Mouse (Mus musculus) forebrain, embryonic 14.5 days (tissue): ENCODE measurements at regions not wholly inside any gene's neighbourhood (a gene's known extent, or its start where the extent isn't known, plus 50 kb on each side); places are given as distances from the start of the nearest gene placed in this dataset.

Source experiments
- ATAC-seq: fragments of 200-750 bp; cut with Nextera tagmentation; 2 replicates; pipeline ENCODE4 v1.8.0; 2017; ENCODE audit warnings: mild to moderate bottlenecking, moderate library complexity
- DNase-seq: peaks from one replicate; pipeline ENCODE4 v3.0.0-alpha.2; 2015; ENCODE audit warnings: low spot score
- H3K27ac ChIP-seq: fragments of 300-500 bp; sonication (generic); 2 replicates; pipeline ENCODE4 v1.5.1; 2014; ENCODE audit warnings: low read depth, mild to moderate bottlenecking, control low read depth, low read length, moderate library complexity
- H3K27me3 ChIP-seq: fragments of 300-500 bp; sonication (generic); replicated peaks from 2 replicates; pipeline ENCODE4 v1.6.1; 2014; ENCODE audit warnings: low read length, control low read depth, mixed read lengths; ENCODE audit not compliant: control insufficient read depth, insufficient read depth
- H3K36me3 ChIP-seq: fragments of 300-500 bp; sonication (generic); 2 replicates; pipeline ENCODE4 v1.6.1; 2014; ENCODE audit warnings: low read length, control low read depth; ENCODE audit not compliant: control insufficient read depth, insufficient read depth
- H3K4me1 ChIP-seq: fragments of 300-500 bp; sonication (generic); 2 replicates; pipeline ENCODE4 v1.6.1; 2014; ENCODE audit warnings: antibody characterized with exemption, low read length, control low read depth; ENCODE audit not compliant: control insufficient read depth, insufficient read depth
- H3K4me2 ChIP-seq: fragments of 300-500 bp; sonication (generic); 2 replicates; pipeline ENCODE4 v1.6.1; 2014; ENCODE audit warnings: mild to moderate bottlenecking, control low read depth, low read length
- H3K4me3 ChIP-seq: fragments of 300-500 bp; sonication (generic); 2 replicates; pipeline ENCODE4 v1.5.1; 2014; ENCODE audit warnings: low read depth, low read length, control low read depth
- H3K9ac ChIP-seq: fragments of 300-500 bp; sonication (generic); 2 replicates; pipeline ENCODE4 v1.6.1; 2014; ENCODE audit warnings: mild to moderate bottlenecking, low read length, control low read depth, moderate library complexity
- H3K9me3 ChIP-seq: fragments of 300-500 bp; sonication (generic); replicated peaks from 2 replicates; pipeline ENCODE4 v1.6.1; 2016; ENCODE audit warnings: low read length, control low read depth, mixed read lengths; ENCODE audit not compliant: control insufficient read depth
- WGBS: fragments of 180-500 bp; shearing (Covaris S2); extraction: QIAGEN DNeasy Blood & Tissue Kit; methylation state at CpG from one replicate; pipeline ENCODE4 v1.1.7; 2014; 5-methylcytosine and 5-hydroxymethylcytosine counted together

- Histone ChIP-seq H3K4me2 (no peak overlapping the region), H3K4me3 (no peak overlapping the region), H3K36me3 (no peaks in the 10 kb centered on the region), H3K9ac (no peak overlapping the region), H3K27me3 (no peaks in the 10 kb centered on the region), H3K27ac (no peak overlapping the region), H3K9me3 (no peaks in the 10 kb centered on the region), H3K4me1 (no peaks in the 10 kb centered on the region)
- DNase-seq (no peak), ATAC-seq (no peak)
- 83% methylated on average over 5 of the region's 5 CpGs for WGBS
Measured at GRCm38 (mm10) chr11:55926366-55926765, 114.4 kb downstream of the Nmur2 start.

- Histone ChIP-seq H3K4me2 (no peak overlapping the region), H3K27ac (no peak overlapping the region), H3K4me3 (no peak overlapping the region), H3K36me3 (no peaks in the 10 kb centered on the region), H3K4me1 (no peaks in the 10 kb centered on the region), H3K9me3 (no peaks in the 10 kb centered on the region), H3K27me3 (no peaks in the 10 kb centered on the region), H3K9ac (no peak overlapping the region)
- DNase-seq (peak; percentile 20), ATAC-seq (no peak)
- 58% methylated on average over 3 of the region's 3 CpGs for WGBS
Measured at GRCm38 (mm10) chr11:55919066-55919465, 121.7 kb downstream of the Nmur2 start.

GRCm38 (mm10) chr11:55918411-55918810 lies 122.4 kb downstream of the Nmur2 start:
- ATAC-seq (no peak), DNase-seq (no peak)
- no peaks in the 10 kb centered on the region for H3K27me3 ChIP-seq
- H3K4me1 ChIP-seq = no peaks in the 10 kb centered on the region
- H3K27ac ChIP-seq = no peak overlapping the region
- no peaks in the 10 kb centered on the region for H3K36me3 ChIP-seq
- H3K4me2 ChIP-seq = no peak overlapping the region
- H3K4me3 ChIP-seq = no peak overlapping the region
- no peak overlapping the region for H3K9ac ChIP-seq
- H3K9me3 ChIP-seq = no peaks in the 10 kb centered on the region
- 81% methylated on average over 5 of the region's 5 CpGs for WGBS

- Histone ChIP-seq H3K4me1 (no peaks in the 10 kb centered on the region), H3K9ac (no peak overlapping the region), H3K27me3 (no peaks in the 10 kb centered on the region), H3K9me3 (no peaks in the 10 kb centered on the region), H3K4me2 (no peak overlapping the region), H3K27ac (no peak overlapping the region), H3K4me3 (no peak overlapping the region), H3K36me3 (no peaks in the 10 kb centered on the region)
- 21% methylated on average over 6 of the region's 6 CpGs for WGBS
- peak; percentile 41 for DNase-seq
- no peak for ATAC-seq
Measured at GRCm38 (mm10) chr11:55897506-55897905, 143.3 kb downstream of the Nmur2 start.

- Histone ChIP-seq H3K9ac (no peak overlapping the region), H3K4me3 (no peak overlapping the region), H3K9me3 (no peaks in the 10 kb centered on the region), H3K36me3 (no peaks in the 10 kb centered on the region), H3K27ac (no peak overlapping the region), H3K27me3 (no peaks in the 10 kb centered on the region), H3K4me1 (no peaks in the 10 kb centered on the region), H3K4me2 (no peak overlapping the region)
- DNase-seq = no peak
- no peak for ATAC-seq
- 51% methylated on average over 4 of the region's 4 CpGs for WGBS
Measured at GRCm38 (mm10) chr11:55890161-55890560, 150.6 kb downstream of the Nmur2 start.

GRCm38 (mm10) chr11:55878631-55879030 lies 162.2 kb downstream of the Nmur2 start:
- WGBS = 97% methylated on average over 2 of the region's 2 CpGs
- ATAC-seq (no peak), DNase-seq (no peak)
- H3K4me2 ChIP-seq = no peak overlapping the region
- no peaks in the 10 kb centered on the region for H3K4me1 ChIP-seq
- H3K27ac ChIP-seq = no peak overlapping the region
- no peaks in the 10 kb centered on the region for H3K36me3 ChIP-seq
- no peak overlapping the region for H3K9ac ChIP-seq
- H3K4me3 ChIP-seq = no peak overlapping the region
- no peaks in the 10 kb centered on the region for H3K9me3 ChIP-seq
- H3K27me3 ChIP-seq = no peaks in the 10 kb centered on the region

GRCm38 (mm10) chr11:55867141-55867540 lies 173.7 kb downstream of the Nmur2 start:
- H3K36me3 ChIP-seq = no peaks in the 10 kb centered on the region
- H3K4me3 ChIP-seq = no peak overlapping the region
- H3K27ac ChIP-seq = no peak overlapping the region
- no peak overlapping the region for H3K9ac ChIP-seq
- H3K27me3 ChIP-seq = no peaks in the 10 kb centered on the region
- no peaks in the 10 kb centered on the region for H3K4me1 ChIP-seq
- no peaks in the 10 kb centered on the region for H3K9me3 ChIP-seq
- 83% methylated on average over 2 of the region's 2 CpGs for WGBS
- DNase-seq = no peak
- no peak overlapping the region for H3K4me2 ChIP-seq
- no peak for ATAC-seq

- 76% methylated on average over 7 of the region's 7 CpGs for WGBS
- Histone ChIP-seq H3K27ac (no peak overlapping the region), H3K9me3 (no peaks in the 10 kb centered on the region), H3K9ac (no peak overlapping the region), H3K4me3 (no peak overlapping the region), H3K36me3 (no peaks in the 10 kb centered on the region), H3K4me2 (no peak overlapping the region), H3K4me1 (no peaks in the 10 kb centered on the region), H3K27me3 (no peaks in the 10 kb centered on the region)
- ATAC-seq = no peak
- peak; percentile 14 for DNase-seq
Measured at GRCm38 (mm10) chr11:55859230-55859629, 181.6 kb downstream of the Nmur2 start.

GRCm38 (mm10) chr11:55820479-55820878 lies 212.5 kb upstream of the Glra1 start:
- 78% methylated on average over 6 of the region's 6 CpGs for WGBS
- Histone ChIP-seq H3K36me3 (no peaks in the 10 kb centered on the region), H3K4me2 (no peak overlapping the region), H3K4me3 (no peak overlapping the region), H3K27ac (no peak overlapping the region), H3K9me3 (no peaks in the 10 kb centered on the region), H3K9ac (no peak overlapping the region), H3K4me1 (no peaks in the 10 kb centered on the region), H3K27me3 (no peaks in the 10 kb centered on the region)
- ATAC-seq (no peak), DNase-seq (no peak)

- H3K4me2 ChIP-seq = no peak overlapping the region
- H3K4me1 ChIP-seq = no peaks in the 10 kb centered on the region
- DNase-seq = no peak
- H3K9ac ChIP-seq = no peak overlapping the region
- H3K36me3 ChIP-seq = no peaks in the 10 kb centered on the region
- no peaks in the 10 kb centered on the region for H3K27me3 ChIP-seq
- no peak overlapping the region for H3K27ac ChIP-seq
- no peak overlapping the region for H3K4me3 ChIP-seq
- no peaks in the 10 kb centered on the region for H3K9me3 ChIP-seq
- no peak for ATAC-seq
Measured at GRCm38 (mm10) chr11:55816566-55816965, 208.6 kb upstream of the Glra1 start.
